In the genomic region with DNA sequence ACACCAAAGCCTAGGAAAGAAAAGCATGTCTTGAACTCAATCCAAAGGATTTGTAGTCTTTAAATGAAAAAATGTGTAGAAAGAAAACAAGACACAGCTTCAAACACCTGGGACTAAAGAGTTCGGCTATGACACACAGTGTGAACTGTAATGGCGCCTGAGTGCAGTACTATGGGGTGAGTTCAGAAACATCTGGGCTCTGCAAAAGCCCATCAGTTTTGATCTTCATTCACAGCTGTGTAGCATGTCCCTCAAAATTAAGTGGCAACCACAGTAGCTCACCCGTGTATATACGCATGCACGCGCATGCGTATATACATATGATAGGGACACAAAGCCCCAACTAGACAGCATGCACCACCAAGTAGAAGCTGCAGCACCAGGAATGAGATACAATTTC, we compare ENCODE assay signal across 11 mouse cellular contexts. TPM values are rescaled to one million over a fixed set of nuclear protein-coding genes. Genes with fewer than 3 reads are reported as not detected.
DNase-seq lines count a peak whose midpoint lies in the region; ATAC-seq and TF ChIP-seq lines count a peak whose summit lies in the region.
"Had no signal": no experiment of that assay in that cellular context is flagged by ENCODE, and none has a peak within 500 bp of the region (broad histone marks: within the 10 kb centered on the region; RNA-seq: fewer than 3 reads in every experiment).

No protein-coding gene starts in this region.

- 0 out of 2 replicates have a peak, but pooled peaks cover 4% of the 10 kb centered on the region for H3K36me3 ChIP-seq in embryonic facial prominence, embryonic 13.5 days
- H3K36me3 ChIP-seq in hindbrain, embryonic 14.5 days (replicated peaks; ENCODE audit: control insufficient read depth, insufficient read depth) = no peaks in the 10 kb centered on the region
- no peaks in the 10 kb centered on the region for H3K36me3 ChIP-seq in midbrain, embryonic 16.5 days (ENCODE audit: control insufficient read depth, insufficient read depth, low read length)
- H3K36me3 ChIP-seq: heart, embryonic 15.5 days had no signal

- 0 out of 2 replicates have a peak, but pooled peaks have one; percentile 64 for ATAC-seq in embryonic facial prominence, embryonic 13.5 days (ENCODE audit: insufficient number of reproducible peaks, insufficient read depth, low FRiP score, low TSS enrichment, low read depth)
- ATAC-seq in hindbrain, embryonic 14.5 days (ENCODE audit: low FRiP score) = peak; percentile 54; the same call in 1 of the 2 replicates
- ATAC-seq in midbrain, embryonic 16.5 days = peak; percentile 70
- ATAC-seq: liver, postnatal 0 days had no signal

- H3K9me3 ChIP-seq in embryonic facial prominence, embryonic 13.5 days = no peaks in the 10 kb centered on the region
- no peaks in the 10 kb centered on the region for H3K9me3 ChIP-seq in hindbrain, embryonic 14.5 days (ENCODE audit: control insufficient read depth, low read length)
- no peaks in the 10 kb centered on the region for H3K9me3 ChIP-seq in midbrain, embryonic 16.5 days (replicated peaks; ENCODE audit: control insufficient read depth, low read length, poor library complexity, severe bottlenecking)
- H3K9me3 ChIP-seq: heart, embryonic 15.5 days had no signal

- H3K27me3 ChIP-seq in embryonic facial prominence, embryonic 13.5 days = no peaks in the 10 kb centered on the region
- H3K27me3 ChIP-seq in hindbrain, embryonic 14.5 days (ENCODE audit: control insufficient read depth, insufficient read depth, low read length) = no peaks in the 10 kb centered on the region
- H3K27me3 ChIP-seq in midbrain, embryonic 16.5 days (ENCODE audit: control insufficient read depth, insufficient read depth, low read depth, low read length) = no peaks in the 10 kb centered on the region
- H3K27me3 ChIP-seq: heart, embryonic 15.5 days had no signal

- H3K4me1 ChIP-seq in embryonic facial prominence, embryonic 13.5 days = peaks cover 33% of the 10 kb centered on the region
- peaks cover 33% of the 10 kb centered on the region for H3K4me1 ChIP-seq in hindbrain, embryonic 14.5 days (replicated peaks; ENCODE audit: control insufficient read depth, insufficient read depth, low read length)
- peaks cover 22% of the 10 kb centered on the region for H3K4me1 ChIP-seq in midbrain, embryonic 16.5 days (ENCODE audit: control insufficient read depth, insufficient read depth, low read length)

- no peak overlapping the region for H3K4me2 ChIP-seq in embryonic facial prominence, embryonic 13.5 days
- peak overlapping the region; percentile 26 for H3K4me2 ChIP-seq in hindbrain, embryonic 14.5 days (replicated peaks)
- H3K4me2 ChIP-seq in midbrain, embryonic 16.5 days (ENCODE audit: low read length) = peak overlapping the region; percentile 33
- H3K4me2 ChIP-seq: heart, embryonic 15.5 days had no signal

- H3K4me3 ChIP-seq in gastrocnemius, adult 2 months = no peak overlapping the region
- H3K4me3 ChIP-seq in embryonic facial prominence, embryonic 13.5 days = no peak overlapping the region
- H3K4me3 ChIP-seq in hindbrain, embryonic 14.5 days (replicated peaks; ENCODE audit: low read length) = no peak overlapping the region
- no peak overlapping the region for H3K4me3 ChIP-seq in midbrain, embryonic 16.5 days (ENCODE audit: low read depth, low read length)
- H3K4me3 ChIP-seq: heart, embryonic 15.5 days had no signal

- H3K9ac ChIP-seq in embryonic facial prominence, embryonic 13.5 days = no peak overlapping the region
- H3K9ac ChIP-seq in hindbrain, embryonic 14.5 days = no peak overlapping the region
- H3K9ac ChIP-seq in midbrain, embryonic 16.5 days (ENCODE audit: low read depth, low read length) = no peak overlapping the region
- H3K9ac ChIP-seq: heart, embryonic 15.5 days; liver, postnatal 0 days had no signal

- 71% methylated on average over 7 of the region's 7 CpGs for whole genome bisulfite sequencing in embryonic facial prominence, embryonic 13.5 days
- WGBS in hindbrain, embryonic 14.5 days = 79% methylated on average over 7 of the region's 7 CpGs
- 67% methylated on average over 7 of the region's 7 CpGs for whole genome bisulfite sequencing in midbrain, embryonic 16.5 days

- no peak for DNase-seq in gastrocnemius, adult 2 months
- no peak for DNase-seq in gastrocnemius, postnatal 36 days
- DNase-seq in hindbrain, embryonic 14.5 days (ENCODE audit: low spot score) = no peak
- no peak for DNase-seq in heart, postnatal 10 days
- no peak for DNase-seq in right cerebral cortex, postnatal 14 days
- no peak for DNase-seq in heart, postnatal 25 days (ENCODE audit: low spot score)
- DNase-seq: kidney, adult 9 months; liver, postnatal 0 days had no signal

- H3K27ac ChIP-seq in gastrocnemius, adult 2 months = peak overlapping the region; percentile 46; the same call in 1 of the 2 replicates
- H3K27ac ChIP-seq in embryonic facial prominence, embryonic 13.5 days = peak overlapping the region; percentile 22
- H3K27ac ChIP-seq in hindbrain, embryonic 14.5 days = peak overlapping the region; percentile 68
- H3K27ac ChIP-seq in midbrain, embryonic 16.5 days (ENCODE audit: low read length) = peak overlapping the region; percentile 38
- H3K27ac ChIP-seq: heart, embryonic 15.5 days had no signal

- intact Hi-C loops in gastrocnemius, adult 2 months (cut with DNase I) = no loop called here
- intact Hi-C loops in gastrocnemius, postnatal 36 days (cut with DNase I) = no loop called here
- intact Hi-C loops in heart, postnatal 10 days (cut with DNase I) = no loop called here
- intact Hi-C loops in heart, postnatal 25 days (cut with DNase I) = no loop called here

- TF ChIP-seq CTCF in gastrocnemius, adult 2 months (IDR thresholded peaks at IDR 0.05) = no peak

RNA-seq across cellular contexts. Expression of gene Map3k4, which starts 27.4 kb away (rescaled TPM):
- total RNA-seq in gastrocnemius, adult 2 months (2021) = 10 to 100 TPM; 29.5 to 36.6 TPM
- total RNA-seq in gastrocnemius, postnatal 36 days (2021) = 10 to 100 TPM; 25.0 to 27.0 TPM
- 47.0 and 50.4 TPM in 2 replicates for polyA plus RNA-seq in embryonic facial prominence, embryonic 13.5 days (2015; fragmentation: Nextera tagmentation; extraction: Ambion mirVana)
- 35.9 and 43.6 TPM in 2 replicates for polyA plus RNA-seq in hindbrain, embryonic 14.5 days (2014; fragmentation: Nextera tagmentation; extraction: Ambion mirVana)
- polyA plus RNA-seq in midbrain, embryonic 16.5 days (2015; fragmentation: Nextera tagmentation; extraction: Ambion mirVana) = 31.3 and 41.3 TPM in 2 replicates
- 10 to 100 TPM; 35.6 to 39.4 TPM for total RNA-seq in heart, postnatal 10 days (2021)
- 10 to 100 TPM; 42.9 to 46.3 TPM for total RNA-seq in heart, postnatal 25 days (2021)
